Mouse (Mus musculus) ES-Bruce4 (cell line): ENCODE results near the gene Ak8. TPM values are rescaled to one million over a fixed set of nuclear protein-coding genes. Genes with fewer than 3 reads are reported as not detected.

ENCODE experiments used
- H3K27ac ChIP-seq: 2 replicates; pipeline ENCODE4 v1.5.1; 2012; ENCODE audit warnings: low read length, inconsistent platforms; ENCODE audit not compliant: insufficient read depth
- H3K27me3 ChIP-seq: 2 replicates; pipeline ENCODE4 v1.6.1; 2012; ENCODE audit warnings: mild to moderate bottlenecking, low read length, inconsistent platforms; ENCODE audit not compliant: control insufficient read depth, poor library complexity, insufficient read depth, severe bottlenecking
- H3K36me3 ChIP-seq: 2 replicates; pipeline ENCODE4 v1.6.1; 2012; ENCODE audit warnings: inconsistent platforms, mild to moderate bottlenecking, low read length, moderate library complexity; ENCODE audit not compliant: control insufficient read depth, poor library complexity, insufficient read depth, severe bottlenecking
- H3K4me1 ChIP-seq: one replicate; pipeline ENCODE4 v1.8.1; 2011; ENCODE audit warnings: low read length; ENCODE audit not compliant: control insufficient read depth, insufficient read depth
- H3K4me3 ChIP-seq: 2 replicates; pipeline ENCODE4 v1.5.1; 2011; ENCODE audit warnings: low read depth, mild to moderate bottlenecking, low read length
- H3K9ac ChIP-seq: 2 replicates; pipeline ENCODE4 v1.6.1; 2012; ENCODE audit warnings: low read depth, mild to moderate bottlenecking, inconsistent platforms; ENCODE audit not compliant: poor library complexity, severe bottlenecking
- H3K9me3 ChIP-seq: replicated peaks from 2 replicates; pipeline ENCODE4 v1.6.1; 2012; ENCODE audit warnings: mild to moderate bottlenecking, low read length, inconsistent platforms; ENCODE audit not compliant: control insufficient read depth, poor library complexity, insufficient read depth, severe bottlenecking
- CTCF ChIP-seq: IDR thresholded peaks from one replicate; pipeline ENCODE4 v1.8.1; 2011; ENCODE audit warnings: low read depth, low read length
- EP300 ChIP-seq: IDR thresholded peaks from 2 replicates; pipeline ENCODE4 v1.6.1; 2011; ENCODE audit warnings: low read depth, low read length; ENCODE audit not compliant: insufficient read depth
- POLR2A ChIP-seq: IDR thresholded peaks from one replicate; pipeline ENCODE4 v1.8.1; 2011; ENCODE audit warnings: low read length; ENCODE audit not compliant: insufficient read depth
- polyA plus RNA-seq: library from polyadenylated mRNA; stranded (reverse); fragments of >200 nt; gene quantifications from 2 replicates; pipeline ENCODE4 v1.2.4, GENCODE M21; 2011; ENCODE audit warnings: low read depth; ENCODE audit not compliant: missing spikeins, insufficient read depth, insufficient read length

The Ak8 gene
- polyA plus RNA-seq, 1 experiment: 3.3 TPM

- Histone ChIP-seq H3K27me3 (no peaks in the 10 kb centered on the region), H3K9me3 (no peaks in the 10 kb centered on the region), H3K4me1 (no peaks in the 10 kb centered on the region), H3K4me3 (no peak overlapping the region), H3K9ac (no peak overlapping the region), H3K27ac (no peak overlapping the region), H3K36me3 (no peaks in the 10 kb centered on the region)
- TF ChIP-seq POLR2A (no peak), CTCF (no peak), EP300 (no peak)
Observed at GRCm38 (mm10) chr2:28752388-28752787, 52.4 kb downstream of the Ak8 start.

- Histone ChIP-seq H3K27ac (no peak overlapping the region), H3K27me3 (no peaks in the 10 kb centered on the region), H3K36me3 (no peaks in the 10 kb centered on the region), H3K9me3 (no peaks in the 10 kb centered on the region), H3K4me1 (no peaks in the 10 kb centered on the region), H3K4me3 (no peak overlapping the region), H3K9ac (no peak overlapping the region)
- peak; percentile 45 for TF ChIP-seq CTCF
- no peak for TF ChIP-seq POLR2A
- TF ChIP-seq EP300: no peak
Observed at GRCm38 (mm10) chr2:28755451-28755850, 55.5 kb downstream of the Ak8 start.

GRCm38 (mm10) chr2:28756201-28756600 is 56.2 kb downstream of the Ak8 start:
- Histone ChIP-seq H3K27me3 (no peaks in the 10 kb centered on the region), H3K9ac (no peak overlapping the region), H3K9me3 (no peaks in the 10 kb centered on the region), H3K27ac (no peak overlapping the region), H3K36me3 (no peaks in the 10 kb centered on the region), H3K4me3 (no peak overlapping the region), H3K4me1 (no peaks in the 10 kb centered on the region)
- TF ChIP-seq CTCF (peak; percentile 60), POLR2A (no peak), EP300 (no peak)

GRCm38 (mm10) chr2:28759441-28759840 is 59.5 kb downstream of the Ak8 start:
- H3K36me3 ChIP-seq: no peaks in the 10 kb centered on the region
- no peaks in the 10 kb centered on the region for H3K27me3 ChIP-seq
- no peak overlapping the region for H3K4me3 ChIP-seq
- H3K9ac ChIP-seq: no peak overlapping the region
- no peaks in the 10 kb centered on the region for H3K9me3 ChIP-seq
- H3K4me1 ChIP-seq: no peaks in the 10 kb centered on the region
- TF ChIP-seq POLR2A (no peak), CTCF (no peak), EP300 (no peak)
- no peak overlapping the region for H3K27ac ChIP-seq

- Histone ChIP-seq H3K27ac (no peak overlapping the region), H3K4me1 (no peaks in the 10 kb centered on the region), H3K36me3 (no peaks in the 10 kb centered on the region), H3K4me3 (no peak overlapping the region), H3K9me3 (no peaks in the 10 kb centered on the region), H3K9ac (no peak overlapping the region), H3K27me3 (no peaks in the 10 kb centered on the region)
- TF ChIP-seq POLR2A: no peak
- no peak for TF ChIP-seq EP300
- no peak for TF ChIP-seq CTCF
Observed at GRCm38 (mm10) chr2:28766590-28766989, 66.6 kb downstream of the Ak8 start.

GRCm38 (mm10) chr2:28767041-28767440 is 67.1 kb downstream of the Ak8 start:
- H3K9me3 ChIP-seq: no peaks in the 10 kb centered on the region
- H3K4me3 ChIP-seq: no peak overlapping the region
- H3K4me1 ChIP-seq: no peaks in the 10 kb centered on the region
- no peak for TF ChIP-seq CTCF
- no peak for TF ChIP-seq POLR2A
- TF ChIP-seq EP300: no peak
- no peaks in the 10 kb centered on the region for H3K27me3 ChIP-seq
- no peak overlapping the region for H3K27ac ChIP-seq
- H3K9ac ChIP-seq: no peak overlapping the region
- H3K36me3 ChIP-seq: no peaks in the 10 kb centered on the region
